Mouse (Mus musculus): ENCODE results near the gene Fryl.

GRCm38 (mm10) chr5:73141161-73141560, 115.3 kb downstream of the Fryl start:
- TF ChIP-seq CTCF (IDR thresholded peaks at IDR 0.05; ENCODE audit: extremely low read depth, insufficient read depth, insufficient read length, insufficient replicate concordance) (no peak), POLR2A (IDR thresholded peaks at IDR 0.05; ENCODE audit: low read depth, low read length) (no peak)

Measured in spleen, adult 2 months (tissue).